Mouse (Mus musculus) layer of hippocampus, postnatal 10 days (tissue): Measurements from ENCODE around the gene 9430097D07Rik. TPM values are rescaled to one million over a fixed set of nuclear protein-coding genes. Genes with fewer than 3 reads are reported as not detected.

Source experiments
- DNase-seq, 2 experiments: peaks; one replicate each; pipeline ENCODE4 v3.0.0; 2021; ENCODE audit warnings: low spot score in 2 of 2
- total RNA-seq, 2 experiments: library from RNA; stranded (reverse); gene quantifications; 2 replicates each; pipeline ENCODE4 v1.2.3; 2021

Gene 9430097D07Rik
- total RNA-seq, 2 experiments from 2014 or later, result 0.45 to 0.64 TPM

- peak; percentile 43 to 57 for DNase-seq
Observed at GRCm38 (mm10) chr2:32536086-32536633, 39.3 kb downstream of the 9430097D07Rik start.

GRCm38 (mm10) chr2:32535501-32535991 lies 39.9 kb downstream of the 9430097D07Rik start:
- peak; percentile 62 to 74 for DNase-seq

- peak; percentile 99 to 100 for DNase-seq
Observed at GRCm38 (mm10) chr2:32534733-32535471, 40.6 kb downstream of the 9430097D07Rik start, which contains the start of gene Fam102a. TSS of gene Fam102a (plus strand) at chr2:32535332.

GRCm38 (mm10) chr2:32534061-32534732 lies 41.3 kb downstream of the 9430097D07Rik start:
- DNase-seq, result peak in 1 of 2 experiments; percentile 38

GRCm38 (mm10) chr2:32533163-32533562 lies 42.3 kb downstream of the 9430097D07Rik start:
- DNase-seq, result no peak

- DNase-seq, result no peak
Observed at GRCm38 (mm10) chr2:32530479-32530878, 45.0 kb downstream of the 9430097D07Rik start.

- DNase-seq, result no peak
Observed at GRCm38 (mm10) chr2:32528326-32528725, 47.2 kb downstream of the 9430097D07Rik start.

GRCm38 (mm10) chr2:32527468-32527966 lies 48.0 kb downstream of the 9430097D07Rik start:
- no peak for DNase-seq

GRCm38 (mm10) chr2:32525816-32526215 lies 49.7 kb downstream of the 9430097D07Rik start:
- no peak for DNase-seq

- no peak for DNase-seq
Observed at GRCm38 (mm10) chr2:32524536-32525031, 50.9 kb downstream of the 9430097D07Rik start.

Other genes with a start within 250 kb of the 9430097D07Rik start
- gene Ciz1, start 223.4 kb downstream of the 9430097D07Rik start, total RNA-seq, result 10 to 100 TPM; 74.6 to 75.0 TPM
- 100 to 1,000 TPM; 715 to 725 TPM for gene Dnm1, start 222.3 kb downstream of the 9430097D07Rik start, total RNA-seq
- 100 to 1,000 TPM; 163 to 168 TPM for gene 1110008P14Rik, start 193.7 kb downstream of the 9430097D07Rik start, total RNA-seq
- gene Lcn2, start 187.4 kb downstream of the 9430097D07Rik start, total RNA-seq, result 1 to 10 TPM; 2.4 to 2.9 TPM
- gene Ptges2, start 179.8 kb downstream of the 9430097D07Rik start, total RNA-seq, result 10 to 100 TPM; 42.0 to 42.5 TPM
- 1 to 10 TPM; 3.4 TPM for gene Naif1, start 125.2 kb downstream of the 9430097D07Rik start, total RNA-seq
- 10 to 100 TPM; 46.0 to 48.9 TPM for gene Slc25a25, start 124.2 kb downstream of the 9430097D07Rik start, total RNA-seq
- 10 to 100 TPM; 34.8 to 38.0 TPM for gene Fam102a, start 40.4 kb downstream of the 9430097D07Rik start, total RNA-seq
- gene Dpm2, start 4.8 kb downstream of the 9430097D07Rik start, total RNA-seq, result 10 to 100 TPM; 69.6 to 88.4 TPM
- 1 to 10 TPM; 6.4 to 7.1 TPM for gene Pip5kl1, start 887 bp downstream of the 9430097D07Rik start, total RNA-seq
- gene St6galnac4, start 11.4 kb upstream of the 9430097D07Rik start, total RNA-seq, result 10 to 100 TPM; 41.9 to 47.1 TPM
- 100 to 1,000 TPM in 1 of 2 experiments, 10 to 100 TPM in 1; 99.1 to 104 TPM for gene St6galnac6, start 24.0 kb upstream of the 9430097D07Rik start, total RNA-seq
- gene Ak1, start 46.1 kb upstream of the 9430097D07Rik start, total RNA-seq, result 100 to 1,000 TPM; 109 TPM
- 10 to 100 TPM; 25.9 to 28.2 TPM for gene Eng, start 70.9 kb upstream of the 9430097D07Rik start, total RNA-seq
- gene Fpgs, start 128.5 kb upstream of the 9430097D07Rik start, total RNA-seq, result 10 to 100 TPM; 17.1 to 17.2 TPM
- gene Cdk9, start 137.4 kb upstream of the 9430097D07Rik start, total RNA-seq, result 10 to 100 TPM; 86.8 to 92.1 TPM
- gene Sh2d3c, start 145.4 kb upstream of the 9430097D07Rik start, total RNA-seq, result 10 to 100 TPM; 34.7 to 40.3 TPM
- gene 6330409D20Rik, start 165.3 kb upstream of the 9430097D07Rik start, total RNA-seq, result 1 to 10 TPM; 2.1 to 3.2 TPM
- gene Tor2a, start 181.6 kb upstream of the 9430097D07Rik start, total RNA-seq, result 10 to 100 TPM; 28.9 to 32.9 TPM
- gene Ttc16, start 199.9 kb upstream of the 9430097D07Rik start, total RNA-seq, result under 1 TPM; 0.71 to 0.94 TPM
- gene Ptrh1, start 200.1 kb upstream of the 9430097D07Rik start, total RNA-seq, result 10 to 100 TPM in 1 of 2 experiments, 1 to 10 TPM in 1; 5.4 to 11.5 TPM
- gene Cfap157, start 208.7 kb upstream of the 9430097D07Rik start, total RNA-seq, result under 1 TPM; 0.75 to 0.76 TPM